Mouse (Mus musculus) hindbrain, embryonic 10.5 days (tissue): Measurements from ENCODE around the gene Mrpl10. TPM values are rescaled to one million over a fixed set of nuclear protein-coding genes. Genes with fewer than 3 reads are reported as not detected.

Experiments used
- DNase-seq: peaks from one replicate; pipeline ENCODE4 v3.0.0-alpha.2; 2017; ENCODE audit warnings: low spot score
- H3K27ac ChIP-seq: fragments of 300-500 bp; sonication (generic); 2 replicates; pipeline ENCODE4 v1.5.1; 2016; ENCODE audit warnings: mild to moderate bottlenecking, moderate library complexity
- H3K27me3 ChIP-seq: fragments of 300-500 bp; sonication (generic); 2 replicates; pipeline ENCODE4 v1.6.1; 2016; ENCODE audit warnings: mild to moderate bottlenecking; ENCODE audit not compliant: poor library complexity, insufficient read depth, severe bottlenecking
- H3K36me3 ChIP-seq: fragments of 300-500 bp; sonication (generic); 2 replicates; pipeline ENCODE4 v1.6.1; 2016; ENCODE audit warnings: mild to moderate bottlenecking, moderate library complexity
- H3K4me1 ChIP-seq: fragments of 300-500 bp; sonication (generic); replicated peaks from 2 replicates; pipeline ENCODE4 v1.6.1; 2016; ENCODE audit warnings: mild to moderate bottlenecking
- H3K4me3 ChIP-seq: fragments of 300-500 bp; sonication (generic); 2 replicates; pipeline ENCODE4 v1.5.1; 2016; ENCODE audit warnings: mild to moderate bottlenecking, moderate library complexity
- H3K9me3 ChIP-seq: fragments of 300-500 bp; sonication (generic); 2 replicates; pipeline ENCODE4 v1.6.1; 2016; ENCODE audit warnings: mild to moderate bottlenecking, moderate library complexity
- WGBS: fragments of 180-500 bp; shearing (Covaris S2); methylation state at CpG from one replicate; pipeline ENCODE4 v1.1.7; 2016; 5-methylcytosine and 5-hydroxymethylcytosine counted together
- polyA plus RNA-seq: library from polyadenylated mRNA; unstranded; fragments of >200 nt; fragmentation: Nextera tagmentation; extraction: Ambion mirVana; gene quantifications from 2 replicates; pipeline ENCODE4 v1.2.1, GENCODE M21; 2016

Gene Mrpl10
- 78.9 and 80.7 TPM in 2 replicates for polyA plus RNA-seq

- H3K4me1 ChIP-seq: peaks cover 16% of the 10 kb centered on the region
- peaks cover 2% of the 10 kb centered on the region; the same call in 1 of the 2 replicates for H3K9me3 ChIP-seq
- under 1% methylated on average over 48 of the region's 48 CpGs for WGBS
- H3K27me3 ChIP-seq: no peaks in the 10 kb centered on the region
- peak; percentile 93 for DNase-seq
- peak within 1 kb of the TSS; percentile 92 for H3K27ac ChIP-seq
- peaks cover 32% of the 10 kb centered on the region for H3K36me3 ChIP-seq
- H3K4me3 ChIP-seq: peak within 1 kb of the TSS; percentile 87
Observed at GRCm38 (mm10) chr11:97041022-97041899, at the start of gene Mrpl10, which contains the start of gene Lrrc46. TSS of gene Mrpl10 (plus strand) at chr11:97041560. TSS of gene Lrrc46 (minus strand) at chr11:97041407.

DNA sequence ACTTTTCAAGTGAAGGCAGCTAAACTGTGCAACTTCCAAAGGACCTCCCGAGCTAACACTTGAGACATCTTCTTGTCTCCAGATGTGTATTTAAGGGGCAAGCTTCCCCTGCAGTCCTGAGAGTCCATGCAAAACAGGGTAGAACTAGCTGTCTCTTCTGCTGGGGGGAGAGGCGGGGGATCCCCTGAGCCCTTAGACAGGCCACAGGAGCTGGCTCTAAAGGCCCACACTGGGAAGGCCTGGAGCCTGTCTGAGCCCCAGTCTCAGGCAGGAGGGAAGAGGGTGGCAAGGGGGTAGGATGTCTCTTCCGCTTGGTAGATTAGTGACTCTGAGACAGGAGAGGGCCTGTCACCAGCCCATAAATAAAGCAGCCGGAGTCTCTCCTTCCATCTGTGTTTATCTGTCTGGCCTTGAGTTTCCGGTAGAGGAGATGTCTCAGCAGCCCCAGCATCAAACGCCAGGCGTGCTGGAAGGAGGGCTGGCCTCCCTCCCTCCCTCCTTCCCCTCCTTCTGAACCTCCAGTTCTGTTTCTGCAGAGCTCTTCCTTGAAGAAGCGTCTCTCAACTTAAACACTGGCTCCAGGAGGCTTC is 48.5 kb upstream of the Mrpl10 start:
- peaks cover 72% of the 10 kb centered on the region for H3K4me1 ChIP-seq
- peak overlapping the region; percentile 66 for H3K27ac ChIP-seq
- H3K9me3 ChIP-seq: no peaks in the 10 kb centered on the region
- H3K4me3 ChIP-seq: no peak overlapping the region
- DNase-seq: no peak
- peaks cover 66% of the 10 kb centered on the region for H3K27me3 ChIP-seq
- H3K36me3 ChIP-seq: no peaks in the 10 kb centered on the region
- 43% methylated on average over 8 of the region's 8 CpGs for WGBS

GRCm38 (mm10) chr11:96995031-96995430 is 46.3 kb upstream of the Mrpl10 start:
- DNase-seq: no peak
- WGBS: 16% methylated on average over 5 of the region's 5 CpGs
- 0 out of 2 replicates have a peak overlapping the region, but pooled peaks have one; percentile 5 for H3K4me3 ChIP-seq
- peaks cover 66% of the 10 kb centered on the region for H3K27me3 ChIP-seq
- no peaks in the 10 kb centered on the region for H3K9me3 ChIP-seq
- peaks cover 67% of the 10 kb centered on the region for H3K4me1 ChIP-seq
- H3K27ac ChIP-seq: peak overlapping the region; percentile 64
- H3K36me3 ChIP-seq: no peaks in the 10 kb centered on the region

- no peaks in the 10 kb centered on the region for H3K9me3 ChIP-seq
- no peaks in the 10 kb centered on the region for H3K36me3 ChIP-seq
- 72% methylated on average over 15 of the region's 15 CpGs for WGBS
- DNase-seq: no peak
- H3K4me3 ChIP-seq: no peak overlapping the region
- H3K4me1 ChIP-seq: peaks cover 73% of the 10 kb centered on the region
- H3K27me3 ChIP-seq: peaks cover 75% of the 10 kb centered on the region
- H3K27ac ChIP-seq: peak overlapping the region; percentile 40; the same call in 1 of the 2 replicates
Observed at GRCm38 (mm10) chr11:96995836-96996772, 45.3 kb upstream of the Mrpl10 start.

DNA sequence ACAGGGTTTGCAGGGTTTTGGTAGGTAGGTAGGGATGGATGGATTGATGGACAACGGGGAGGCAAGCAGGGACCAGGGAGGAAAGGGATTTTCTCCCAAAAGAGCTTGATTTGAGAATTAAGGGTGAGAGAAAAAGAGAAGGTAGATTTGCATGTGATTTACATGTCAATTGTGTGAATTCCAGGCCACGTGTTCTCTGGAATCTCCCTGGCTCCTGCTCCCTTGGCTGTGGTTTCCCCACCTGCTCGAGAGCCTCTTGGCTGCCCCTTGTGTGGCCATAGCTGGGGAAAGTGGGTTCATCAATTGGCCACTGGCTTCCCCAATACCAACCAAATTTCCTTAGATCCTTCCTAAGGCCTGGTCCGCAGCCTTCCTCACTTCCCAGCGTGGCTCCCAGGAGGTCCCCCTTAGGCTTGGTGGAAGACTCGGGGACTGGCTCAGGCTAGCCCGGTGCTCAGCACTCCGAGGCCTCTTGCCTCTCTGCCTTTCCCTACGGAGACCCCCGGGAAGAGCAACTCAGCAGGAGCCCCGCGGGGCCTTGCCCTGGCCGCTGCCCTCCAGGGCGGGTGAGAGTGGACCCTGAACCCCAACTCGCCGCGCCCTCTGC is 44.5 kb upstream of the Mrpl10 start:
- H3K36me3 ChIP-seq: no peaks in the 10 kb centered on the region
- WGBS: 10% methylated on average over 17 of the region's 17 CpGs
- peaks cover 83% of the 10 kb centered on the region for H3K27me3 ChIP-seq
- no peak for DNase-seq
- peak overlapping the region; percentile 87 for H3K27ac ChIP-seq
- H3K4me3 ChIP-seq: peak overlapping the region; percentile 51
- peaks cover 75% of the 10 kb centered on the region for H3K4me1 ChIP-seq
- H3K9me3 ChIP-seq: no peaks in the 10 kb centered on the region

- WGBS: 3% methylated on average over 30 of the region's 30 CpGs
- peak; percentile 66 for DNase-seq
- H3K4me3 ChIP-seq: peak overlapping the region; percentile 51
- H3K36me3 ChIP-seq: no peaks in the 10 kb centered on the region
- H3K27ac ChIP-seq: peak overlapping the region; percentile 87
- H3K9me3 ChIP-seq: no peaks in the 10 kb centered on the region
- peaks cover 88% of the 10 kb centered on the region for H3K27me3 ChIP-seq
- H3K4me1 ChIP-seq: peaks cover 74% of the 10 kb centered on the region
Observed at GRCm38 (mm10) chr11:96997380-96997956, 43.9 kb upstream of the Mrpl10 start.

- 33% methylated on average over 5 of the region's 5 CpGs for WGBS
- peak overlapping the region; percentile 60; the same call in 1 of the 2 replicates for H3K27ac ChIP-seq
- no peak for DNase-seq
- no peak overlapping the region for H3K4me3 ChIP-seq
- H3K27me3 ChIP-seq: peaks cover 78% of the 10 kb centered on the region
- H3K4me1 ChIP-seq: peaks cover 42% of the 10 kb centered on the region
- no peaks in the 10 kb centered on the region for H3K36me3 ChIP-seq
- no peaks in the 10 kb centered on the region for H3K9me3 ChIP-seq
Observed at GRCm38 (mm10) chr11:97003170-97003569, 38.2 kb upstream of the Mrpl10 start.

DNA sequence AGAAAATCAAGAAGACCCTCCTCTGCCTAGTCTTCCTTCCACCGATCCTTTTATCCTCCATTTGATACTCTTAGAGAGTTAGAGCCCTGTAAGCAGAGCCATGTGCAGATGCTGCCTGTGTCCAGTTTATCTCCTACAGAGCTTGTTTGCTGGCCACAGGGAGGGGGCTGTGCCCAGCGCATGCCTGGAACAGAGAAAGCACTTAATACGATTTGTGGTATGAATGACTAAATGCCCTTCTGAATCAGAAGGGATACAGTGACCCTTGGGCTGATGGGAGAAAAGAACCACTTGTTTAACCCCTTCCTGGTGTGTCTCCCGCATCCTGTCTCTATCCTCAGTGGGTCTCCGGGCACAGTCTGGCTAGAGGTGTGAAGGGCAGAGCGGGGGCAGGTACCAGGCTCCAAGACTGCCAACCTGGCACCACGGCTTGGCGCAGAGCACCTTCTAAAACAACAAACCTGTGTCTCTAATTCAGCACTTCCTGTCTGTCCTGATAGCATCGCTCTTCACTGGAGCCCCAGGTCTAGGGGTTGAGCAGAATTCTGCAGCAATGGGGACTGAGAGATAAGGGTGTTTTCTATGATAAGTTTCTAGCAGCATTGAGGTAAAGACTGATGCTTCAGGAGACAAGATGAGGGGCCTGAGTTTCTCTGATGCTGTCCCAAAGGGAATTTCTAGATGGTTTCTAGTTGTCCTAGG is 34.1 kb upstream of the Mrpl10 start:
- H3K27ac ChIP-seq: no peak overlapping the region
- DNase-seq: no peak
- 80% methylated on average over 9 of the region's 9 CpGs for WGBS
- no peaks in the 10 kb centered on the region for H3K9me3 ChIP-seq
- H3K4me3 ChIP-seq: no peak overlapping the region
- H3K4me1 ChIP-seq: peaks cover 34% of the 10 kb centered on the region
- peaks cover 78% of the 10 kb centered on the region for H3K27me3 ChIP-seq
- H3K36me3 ChIP-seq: no peaks in the 10 kb centered on the region

GRCm38 (mm10) chr11:97009198-97009790 is 32.1 kb upstream of the Mrpl10 start:
- Histone ChIP-seq H3K4me1 (0 out of 2 replicates have a peak, but pooled peaks cover 28% of the 10 kb centered on the region), H3K9me3 (no peaks in the 10 kb centered on the region), H3K27me3 (peaks cover 79% of the 10 kb centered on the region), H3K27ac (no peak overlapping the region; the same call in 1 of the 2 replicates), H3K4me3 (no peak overlapping the region), H3K36me3 (no peaks in the 10 kb centered on the region)
- WGBS: 59% methylated on average over 8 of the region's 8 CpGs
- no peak for DNase-seq

- whole genome bisulfite sequencing: 39% methylated on average over 8 of the region's 8 CpGs
- no peaks in the 10 kb centered on the region for H3K9me3 ChIP-seq
- peaks cover 21% of the 10 kb centered on the region for H3K4me1 ChIP-seq
- no peak within 1 kb of the TSS for H3K4me3 ChIP-seq
- no peaks in the 10 kb centered on the region for H3K36me3 ChIP-seq
- H3K27ac ChIP-seq: no peak within 1 kb of the TSS
- DNase-seq: no peak
- H3K27me3 ChIP-seq: peaks cover 98% of the 10 kb centered on the region
Observed at GRCm38 (mm10) chr11:97013121-97013670, 28.2 kb upstream of the Mrpl10 start, which contains the start of gene Sp6. TSS of gene Sp6 (plus strand) at chr11:97013394.
